Mouse (Mus musculus): ENCODE measurements at regions not wholly inside any gene's neighbourhood (a gene's known extent, or its start where the extent isn't known, plus 50 kb on each side); places are given as distances from the start of the nearest gene placed in this dataset.

DNA sequence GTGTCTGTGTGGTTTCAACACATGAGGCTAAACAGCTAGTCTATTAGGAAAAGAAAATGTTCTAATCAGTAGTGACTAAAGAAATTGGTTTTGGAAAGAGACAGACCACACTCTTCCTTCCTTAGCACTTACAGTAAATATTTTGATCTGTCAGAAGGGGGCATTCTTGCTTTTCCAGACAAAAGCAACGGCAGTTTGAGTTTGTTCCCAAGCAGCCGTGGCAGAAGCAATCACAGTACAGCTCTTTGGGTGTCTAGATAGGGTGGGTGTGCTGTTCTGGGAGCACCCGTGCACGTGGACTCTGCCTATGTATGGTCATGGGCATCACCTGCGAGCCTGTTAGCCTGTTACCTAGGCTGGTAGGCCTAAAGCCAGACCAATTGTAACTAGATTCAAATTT, 83.2 kb upstream of the Papolg start:
- H3K4me3 ChIP-seq (ENCODE audit: insufficient read depth, poor library complexity, severe bottlenecking): no peak overlapping the region
- TF ChIP-seq MYOG (IDR thresholded peaks at IDR 0.05; ENCODE audit: control insufficient read depth, extremely low read depth, insufficient read length): no peak
- no peak for TF ChIP-seq FOSL1 (IDR thresholded peaks at IDR 0.05; ENCODE audit: insufficient read depth, low read length, poor library complexity, severe bottlenecking)
- no peak for TF ChIP-seq MAX (IDR thresholded peaks at IDR 0.05)
- no peak for TF ChIP-seq CEBPB (IDR thresholded peaks at IDR 0.05; ENCODE audit: low read depth)
- TF ChIP-seq USF1 (IDR thresholded peaks at IDR 0.05; ENCODE audit: low read depth): no peak
- no peak for TF ChIP-seq MYOD1 (IDR thresholded peaks at IDR 0.05; ENCODE audit: control insufficient read depth, insufficient read length, low read depth)
- TF ChIP-seq CTCF (IDR thresholded peaks at IDR 0.05; ENCODE audit: control insufficient read depth, insufficient read depth, insufficient read length): no peak
- H3K27me3 ChIP-seq (ENCODE audit: control insufficient read depth, insufficient read depth, insufficient read length): peaks cover 8% of the 10 kb centered on the region
- no peaks in the 10 kb centered on the region for H3K36me3 ChIP-seq (ENCODE audit: control insufficient read depth, insufficient read depth)
- no peaks in the 10 kb centered on the region for H3K79me2 ChIP-seq (ENCODE audit: control insufficient read depth, insufficient read depth)
- no peaks in the 10 kb centered on the region for H3K79me3 ChIP-seq (ENCODE audit: low read depth)
- no peak overlapping the region for H3ac ChIP-seq (ENCODE audit: control insufficient read depth, insufficient read length, low read depth)

DNA sequence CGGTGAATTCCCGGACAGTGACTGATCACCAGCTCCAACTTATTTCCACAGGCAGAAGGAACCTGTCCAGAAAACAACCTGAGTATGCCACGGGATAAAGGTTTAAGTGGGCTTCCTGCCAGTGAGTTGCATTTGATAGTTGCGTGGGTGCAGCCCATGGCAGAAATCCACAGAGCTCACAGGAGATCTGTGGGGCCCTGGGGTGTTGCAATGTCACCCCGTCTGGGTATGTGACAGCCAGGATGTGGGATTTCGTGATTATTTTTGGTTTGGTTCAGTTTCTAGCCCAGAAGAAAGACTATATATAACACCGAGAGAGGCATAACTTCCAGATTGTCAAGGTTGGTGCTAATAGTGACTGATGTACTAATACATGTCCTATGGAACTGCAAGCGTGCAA, 82.0 kb upstream of the Papolg start:
- no peaks in the 10 kb centered on the region for H3K79me3 ChIP-seq (ENCODE audit: low read depth)
- H3K27me3 ChIP-seq (ENCODE audit: control insufficient read depth, insufficient read depth, insufficient read length): peaks cover 8% of the 10 kb centered on the region
- H3K79me2 ChIP-seq (ENCODE audit: control insufficient read depth, insufficient read depth): no peaks in the 10 kb centered on the region
- no peaks in the 10 kb centered on the region for H3K36me3 ChIP-seq (ENCODE audit: control insufficient read depth, insufficient read depth)
- H3ac ChIP-seq (ENCODE audit: control insufficient read depth, insufficient read length, low read depth): no peak overlapping the region
- no peak for TF ChIP-seq CTCF (IDR thresholded peaks at IDR 0.05; ENCODE audit: control insufficient read depth, insufficient read depth, insufficient read length)
- no peak for TF ChIP-seq USF1 (IDR thresholded peaks at IDR 0.05; ENCODE audit: low read depth)
- no peak for TF ChIP-seq MYOG (IDR thresholded peaks at IDR 0.05; ENCODE audit: control insufficient read depth, extremely low read depth, insufficient read length)
- no peak for TF ChIP-seq MAX (IDR thresholded peaks at IDR 0.05)
- TF ChIP-seq MYOD1 (IDR thresholded peaks at IDR 0.05; ENCODE audit: control insufficient read depth, insufficient read length, low read depth): no peak
- no peak for TF ChIP-seq CEBPB (IDR thresholded peaks at IDR 0.05; ENCODE audit: low read depth)
- TF ChIP-seq FOSL1 (IDR thresholded peaks at IDR 0.05; ENCODE audit: insufficient read depth, low read length, poor library complexity, severe bottlenecking): no peak
- H3K4me3 ChIP-seq (ENCODE audit: insufficient read depth, poor library complexity, severe bottlenecking): no peak overlapping the region

DNA sequence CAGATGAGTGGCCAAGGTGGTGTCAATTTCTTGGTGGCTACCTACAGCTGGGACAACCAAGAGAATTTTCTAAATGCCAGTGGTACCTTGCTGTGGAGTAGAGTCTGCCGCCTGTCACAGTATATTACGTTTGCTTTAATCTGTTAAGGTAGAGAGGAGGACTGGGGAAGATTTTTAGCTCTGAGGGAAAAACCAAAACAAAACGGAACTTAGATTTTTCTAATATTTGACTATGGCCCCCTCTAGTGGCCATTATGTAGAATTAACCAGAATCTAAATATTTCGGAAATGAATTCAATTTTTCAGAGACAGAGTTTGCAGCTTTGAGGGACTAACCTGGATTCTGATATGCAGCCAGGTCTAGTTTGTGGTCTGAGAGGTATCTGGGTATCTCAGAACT, 59.3 kb upstream of the Papolg start:
- H3K4me3 ChIP-seq (ENCODE audit: insufficient read depth, poor library complexity, severe bottlenecking): no peak overlapping the region
- no peaks in the 10 kb centered on the region for H3K79me3 ChIP-seq (ENCODE audit: low read depth)

DNA sequence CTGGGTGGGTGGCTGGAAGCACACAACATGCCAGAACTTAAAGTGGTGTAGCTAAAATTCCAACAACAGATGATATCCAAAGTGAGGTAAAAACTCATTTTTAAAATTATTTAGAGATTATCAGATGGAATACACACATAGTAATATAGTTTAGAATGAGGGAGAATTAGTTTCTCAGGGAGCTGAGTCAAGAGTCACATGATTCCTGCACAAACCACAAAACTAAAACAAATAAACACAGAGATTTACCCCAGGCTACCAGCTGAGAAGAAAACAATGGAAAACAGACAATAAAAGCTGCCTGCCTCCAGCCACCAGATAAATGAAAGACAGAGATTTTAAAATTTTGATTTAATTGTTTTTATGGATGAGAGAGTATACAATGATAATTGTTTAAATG, 50.9 kb upstream of the Papolg start:
- Histone ChIP-seq H3K79me3 (ENCODE audit: low read depth) (no peaks in the 10 kb centered on the region), H3K4me3 (ENCODE audit: insufficient read depth, poor library complexity, severe bottlenecking) (no peak overlapping the region), H3K79me2 (ENCODE audit: control insufficient read depth, insufficient read depth) (no peaks in the 10 kb centered on the region), H3ac (ENCODE audit: control insufficient read depth, insufficient read length, low read depth) (no peak overlapping the region), H3K27me3 (ENCODE audit: control insufficient read depth, insufficient read depth, insufficient read length) (no peaks in the 10 kb centered on the region), H3K36me3 (ENCODE audit: control insufficient read depth, insufficient read depth) (no peaks in the 10 kb centered on the region)
- peak; percentile 55 for TF ChIP-seq USF1 (IDR thresholded peaks at IDR 0.05; ENCODE audit: low read depth)
- TF ChIP-seq MYOG (IDR thresholded peaks at IDR 0.05; ENCODE audit: control insufficient read depth, extremely low read depth, insufficient read length): no peak

More for the DNA sequence above, 59.3 kb upstream of the Papolg start:
- H3ac ChIP-seq (ENCODE audit: control insufficient read depth, insufficient read length, low read depth): no peak overlapping the region
- no peaks in the 10 kb centered on the region for H3K36me3 ChIP-seq (ENCODE audit: control insufficient read depth, insufficient read depth)
- H3K27me3 ChIP-seq (ENCODE audit: control insufficient read depth, insufficient read depth, insufficient read length): no peaks in the 10 kb centered on the region
- TF ChIP-seq MAX (IDR thresholded peaks at IDR 0.05): no peak
- no peak for TF ChIP-seq CTCF (IDR thresholded peaks at IDR 0.05; ENCODE audit: control insufficient read depth, insufficient read depth, insufficient read length)
- no peak for TF ChIP-seq MYOG (IDR thresholded peaks at IDR 0.05; ENCODE audit: control insufficient read depth, extremely low read depth, insufficient read length)
- no peak for TF ChIP-seq CEBPB (IDR thresholded peaks at IDR 0.05; ENCODE audit: low read depth)
- TF ChIP-seq FOSL1 (IDR thresholded peaks at IDR 0.05; ENCODE audit: insufficient read depth, low read length, poor library complexity, severe bottlenecking): no peak
- no peak for TF ChIP-seq USF1 (IDR thresholded peaks at IDR 0.05; ENCODE audit: low read depth)
- no peak for TF ChIP-seq MYOD1 (IDR thresholded peaks at IDR 0.05; ENCODE audit: control insufficient read depth, insufficient read length, low read depth)
- H3K79me2 ChIP-seq (ENCODE audit: control insufficient read depth, insufficient read depth): no peaks in the 10 kb centered on the region

Data from C2C12 (cell line).